Mouse (Mus musculus): Measurements from ENCODE around the gene Sectm1a.

DNA sequence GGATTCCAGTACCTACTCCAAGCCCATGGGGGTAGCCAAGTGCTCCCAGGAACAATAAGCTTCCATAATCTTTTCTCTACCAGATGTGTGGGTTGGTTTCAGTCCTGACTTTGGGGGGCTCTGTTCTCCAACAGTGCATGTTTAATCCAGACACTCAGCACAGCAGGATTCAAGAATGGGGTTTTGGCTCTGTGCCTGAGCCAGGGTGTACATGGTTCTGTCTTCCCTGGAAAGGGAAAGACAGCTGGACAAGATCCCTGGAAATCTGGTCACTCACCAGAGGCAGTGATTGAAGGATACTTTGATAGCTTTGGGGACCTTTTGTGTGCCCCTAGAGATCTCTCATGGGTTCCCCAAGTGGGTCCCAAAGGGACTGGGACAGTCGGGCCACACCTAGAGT lies 30.6 kb upstream of the Sectm1a start:
- TF ChIP-seq CTCF (IDR thresholded peaks at IDR 0.05; ENCODE audit: insufficient read depth, low read length) (no peak), POLR2A (IDR thresholded peaks at IDR 0.05; ENCODE audit: borderline replicate concordance, extremely low read depth, low read depth, low read length) (no peak)

Measured in lung, adult 2 months (tissue).